Mouse (Mus musculus) heart, adult 2 months (tissue): ENCODE results near the gene Tmem220. TPM values are rescaled to one million over a fixed set of nuclear protein-coding genes. Genes with fewer than 3 reads are reported as not detected.

ENCODE experiments used
- DNase-seq, 2 experiments: peaks; one replicate each; pipeline ENCODE4 v3.0.0; 2021
- H3K27ac ChIP-seq: fragments of 200-600 bp; 2 replicates; pipeline ENCODE4 v1.8.1; 2022
- H3K27me3 ChIP-seq: fragments of 200-500 bp; 2 replicates; pipeline ENCODE4 v1.6.1; 2012; ENCODE audit warnings: mild to moderate bottlenecking, low read length, inconsistent platforms, mixed read lengths; ENCODE audit not compliant: control insufficient read depth, insufficient read depth
- H3K36me3 ChIP-seq: fragments of 200-500 bp; 2 replicates; pipeline ENCODE4 v1.6.1; 2012; ENCODE audit warnings: low read length, inconsistent platforms; ENCODE audit not compliant: control insufficient read depth, insufficient read depth
- H3K4me1 ChIP-seq: fragments of 200-500 bp; 2 replicates; pipeline ENCODE4 v1.6.1; 2011; ENCODE audit warnings: low read length; ENCODE audit not compliant: control insufficient read depth, insufficient read depth
- H3K4me3 ChIP-seq: fragments of 200-600 bp; 2 replicates; pipeline ENCODE4 v1.8.1; 2022
- H3K79me2 ChIP-seq: fragments of 200-500 bp; replicated peaks from 2 replicates; pipeline ENCODE4 v1.6.1; 2012; ENCODE audit warnings: mild to moderate bottlenecking, inconsistent platforms, low read length, moderate library complexity, mixed read lengths; ENCODE audit not compliant: control insufficient read depth, insufficient read depth
- H3K9ac ChIP-seq: fragments of 200-500 bp; 2 replicates; pipeline ENCODE4 v1.6.1; 2012; ENCODE audit warnings: low read depth, mild to moderate bottlenecking, control low read depth, inconsistent platforms, low read length, mixed read lengths
- CTCF ChIP-seq: fragments of 200-600 bp; IDR thresholded peaks from 2 replicates; pipeline ENCODE4 v1.8.1; 2022; ENCODE audit warnings: antibody characterized with exemption, mild to moderate bottlenecking, moderate library complexity
- EP300 ChIP-seq: fragments of 200-500 bp; IDR thresholded peaks from 2 replicates; pipeline ENCODE4 v1.6.1; 2011; ENCODE audit warnings: low read depth, low read length, control low read depth; ENCODE audit not compliant: insufficient read depth
- POLR2A ChIP-seq: fragments of 200-500 bp; IDR thresholded peaks from 2 replicates; pipeline ENCODE4 v1.6.1; 2011; ENCODE audit warnings: mild to moderate bottlenecking, low read depth, low read length, control low read depth; ENCODE audit not compliant: insufficient read depth
- WGBS: fragments of 180-500 bp; shearing (Covaris S2); methylation state at CpG from one replicate; pipeline ENCODE4 v1.1.7; 2018; 5-methylcytosine and 5-hydroxymethylcytosine counted together
- intact Hi-C: fragments of 180-260 bp; cut with DNase I; formaldehyde crosslinking; loops from one replicate; pipeline ENCODE4 v1.15.1; 2025
- long read RNA-seq: library from polyadenylated mRNA; stranded (forward); transcript quantifications from one replicate; pipeline ENCODE4 v2.0.0, GENCODE M21; 2021
- polyA plus RNA-seq: library from polyadenylated mRNA; depleted of rRNA; stranded (reverse); fragments of >200 nt; gene quantifications from 2 replicates; pipeline ENCODE4 v1.2.3, GENCODE M21; 2012; rRNA removed
- total RNA-seq, 2 experiments: library from RNA; stranded (reverse); gene quantifications; 2 replicates each; pipeline ENCODE4 v1.2.3; 2021

Tmem220 gene
- total RNA-seq (1 to 10 TPM; 1.9 to 2.0 TPM), polyA plus RNA-seq (2.1 and 3.8 TPM in 2 replicates)
- long read RNA-seq, partial matches to known transcripts = 0 of 5 reads
- long read RNA-seq, other reads (novel, unspliced or antisense) = 1 of 5 reads

DNA sequence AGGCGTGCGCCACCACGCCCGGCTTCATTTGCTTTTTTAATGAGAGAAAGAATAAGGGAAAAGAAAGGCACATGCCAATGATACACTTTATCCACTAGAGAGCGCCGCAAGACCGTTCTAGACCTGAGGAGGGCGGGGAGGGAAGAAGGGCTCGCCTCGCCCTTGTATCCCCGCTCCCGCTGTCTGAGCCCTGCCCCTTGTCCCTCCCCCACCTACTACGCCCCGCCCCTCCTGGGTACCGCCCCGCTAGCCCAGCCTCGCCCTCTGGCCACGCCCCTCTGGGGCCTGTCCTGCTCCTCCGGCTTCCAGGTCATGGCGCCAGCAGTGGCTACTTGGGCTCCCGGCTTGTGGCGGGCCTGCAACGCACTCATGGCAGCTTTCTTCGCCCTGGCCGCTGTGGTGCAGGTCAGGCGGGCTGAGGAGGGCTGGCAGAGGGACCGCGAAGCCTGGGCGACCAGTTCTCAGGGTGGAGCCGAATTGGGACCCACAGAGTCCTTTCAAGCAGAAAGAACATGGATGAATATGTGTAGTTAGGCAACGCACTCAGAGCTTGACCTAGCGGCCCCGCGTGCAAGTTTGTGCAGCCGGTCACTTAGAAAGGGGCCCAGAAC is at the start of gene Tmem220:
Tmem220 (plus strand) TSS at position 288 of the 611 bp plus-strand sequence.
- WGBS = 3% methylated on average over 32 of the region's 35 CpGs
- H3K79me2 ChIP-seq = no peaks in the 10 kb centered on the region
- TF ChIP-seq CTCF (peak; percentile 93), POLR2A (peak; percentile 79), EP300 (peak; percentile 86; the same call in 1 of the 2 replicates)
- H3K27ac ChIP-seq = peak within 1 kb of the TSS; percentile 86
- intact Hi-C loops = loop anchor here (1.0 to 5.0 kb wide), 4 partner anchors 27 to 77 kb away; partner anchors contain the start of genes Adprm and Sco1
- H3K9ac ChIP-seq = peak within 1 kb of the TSS; percentile 94
- peak; percentile 94 for DNase-seq
- H3K4me3 ChIP-seq = peak within 1 kb of the TSS; percentile 76
- no peaks in the 10 kb centered on the region for H3K27me3 ChIP-seq
- H3K36me3 ChIP-seq = no peaks in the 10 kb centered on the region
- H3K4me1 ChIP-seq = peaks cover 2% of the 10 kb centered on the region

DNA sequence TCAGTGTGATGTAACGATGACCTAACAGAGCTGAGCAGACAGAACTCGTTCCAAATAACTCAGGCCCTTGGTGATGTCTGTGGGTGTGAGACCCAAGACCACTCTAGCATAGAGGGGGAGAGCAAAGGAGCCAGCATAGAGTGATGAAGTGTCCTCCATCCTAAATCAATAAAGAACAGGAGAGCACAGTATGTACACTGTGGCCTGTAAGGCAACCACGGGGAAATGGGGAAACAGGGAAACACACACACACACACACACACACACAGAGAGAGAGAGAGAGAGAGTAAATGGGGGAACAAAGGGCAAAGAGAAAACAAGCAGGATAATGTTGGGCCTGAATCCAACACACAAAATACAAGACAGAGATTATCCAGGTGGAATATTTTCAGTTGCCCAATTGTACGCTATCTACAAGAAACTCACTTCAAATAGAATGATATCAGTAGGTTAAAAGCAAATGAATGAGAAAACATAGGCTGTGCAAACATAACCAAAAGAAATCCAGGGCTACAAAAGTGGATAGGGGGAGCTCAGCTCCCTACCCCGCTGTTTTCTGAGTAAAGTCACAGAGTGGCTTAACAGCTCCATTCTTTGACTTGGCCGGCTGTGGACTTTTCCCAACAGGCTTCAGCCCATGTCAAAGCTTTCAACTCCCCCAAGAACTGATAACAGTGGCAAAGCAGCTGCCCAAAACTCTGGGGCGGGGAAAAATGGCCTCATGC is 49.2 kb upstream of the Tmem220 start:
- no peaks in the 10 kb centered on the region for H3K79me2 ChIP-seq
- H3K27ac ChIP-seq = no peak overlapping the region
- WGBS = 82% methylated on average over 7 of the region's 7 CpGs
- no peaks in the 10 kb centered on the region for H3K4me1 ChIP-seq
- H3K9ac ChIP-seq = no peak overlapping the region
- no peak overlapping the region for H3K4me3 ChIP-seq
- TF ChIP-seq POLR2A = no peak
- no peak for TF ChIP-seq EP300
- no peak for TF ChIP-seq CTCF
- intact Hi-C loops = no loop called here
- DNase-seq = no peak
- H3K36me3 ChIP-seq = no peaks in the 10 kb centered on the region
- H3K27me3 ChIP-seq = no peaks in the 10 kb centered on the region

DNA sequence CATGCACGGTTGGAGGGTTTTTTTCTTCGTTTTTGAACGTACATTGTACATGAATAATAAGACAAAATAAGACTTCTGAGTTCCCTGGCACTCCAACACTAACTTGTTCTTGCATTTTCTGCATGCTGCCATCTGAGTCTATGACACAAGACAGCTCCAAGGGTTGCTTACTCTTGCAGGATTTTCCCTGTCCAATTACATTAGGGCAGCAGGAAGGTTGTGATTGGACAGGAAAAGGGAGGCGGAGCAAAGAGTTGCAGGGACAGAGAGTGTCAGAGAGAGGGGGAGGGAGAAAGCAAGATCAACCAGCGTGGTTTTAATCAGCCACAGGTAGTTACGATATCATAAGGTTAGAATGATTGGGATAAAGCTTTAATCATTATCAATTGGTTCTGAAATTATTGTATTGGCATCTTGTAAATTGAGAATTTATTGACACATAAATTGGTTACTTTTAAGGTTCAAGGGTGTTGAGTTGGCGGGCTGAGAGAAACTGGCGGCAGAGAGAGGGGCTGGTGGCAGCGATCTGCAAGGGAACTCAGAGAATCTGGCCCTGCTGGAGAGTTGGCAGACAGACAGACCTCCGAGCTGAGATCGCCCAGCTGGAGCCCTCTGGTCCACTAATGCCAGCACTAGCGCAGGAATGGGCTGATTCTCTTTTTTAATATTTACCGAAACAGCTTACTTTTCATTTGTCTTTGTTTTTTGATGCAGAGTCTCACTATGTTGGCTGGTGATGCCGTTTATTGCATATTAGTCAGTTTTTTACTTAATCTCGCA is 43.4 kb upstream of the Tmem220 start:
- Histone ChIP-seq H3K36me3 (no peaks in the 10 kb centered on the region), H3K4me3 (no peak overlapping the region), H3K4me1 (peaks cover 3% of the 10 kb centered on the region), H3K27ac (no peak overlapping the region), H3K79me2 (no peaks in the 10 kb centered on the region), H3K27me3 (no peaks in the 10 kb centered on the region), H3K9ac (no peak overlapping the region)
- WGBS = 65% methylated on average over 15 of the region's 15 CpGs
- TF ChIP-seq CTCF = 0 out of 2 replicates have a peak, but pooled peaks have one; percentile 3
- TF ChIP-seq EP300 = no peak
- intact Hi-C loops = no loop called here
- no peak for DNase-seq

DNA sequence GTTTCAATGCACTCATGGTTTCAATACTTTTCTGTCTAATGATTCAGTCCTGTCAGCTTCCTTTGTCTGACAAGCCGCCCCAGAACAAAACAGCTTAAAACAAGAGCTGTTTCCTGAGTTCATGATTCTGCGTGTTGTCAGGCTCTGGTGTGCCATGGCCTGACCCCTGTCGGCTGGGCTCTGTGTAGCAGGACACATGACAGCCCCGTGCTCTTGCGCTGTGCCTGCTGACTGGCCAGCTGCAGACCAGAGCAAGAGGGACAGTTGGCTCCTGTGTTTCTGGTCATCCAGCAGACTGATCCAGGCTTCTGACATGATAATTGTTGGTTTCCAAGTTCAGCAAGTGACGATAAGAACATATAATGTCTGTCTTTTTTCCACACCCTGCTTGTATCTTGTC is 42.2 kb upstream of the Tmem220 start:
- 14% methylated on average over 6 of the region's 6 CpGs for WGBS
- Histone ChIP-seq H3K4me3 (no peak overlapping the region), H3K79me2 (no peaks in the 10 kb centered on the region), H3K36me3 (no peaks in the 10 kb centered on the region), H3K4me1 (peaks cover 3% of the 10 kb centered on the region), H3K27me3 (no peaks in the 10 kb centered on the region), H3K9ac (no peak overlapping the region), H3K27ac (no peak overlapping the region)
- peak; percentile 78 for TF ChIP-seq CTCF
- TF ChIP-seq POLR2A = no peak
- TF ChIP-seq EP300 = 0 out of 2 replicates have a peak, but pooled peaks have one; percentile 36
- intact Hi-C loops = no loop called here
- peak; percentile 51 to 61 for DNase-seq

DNA sequence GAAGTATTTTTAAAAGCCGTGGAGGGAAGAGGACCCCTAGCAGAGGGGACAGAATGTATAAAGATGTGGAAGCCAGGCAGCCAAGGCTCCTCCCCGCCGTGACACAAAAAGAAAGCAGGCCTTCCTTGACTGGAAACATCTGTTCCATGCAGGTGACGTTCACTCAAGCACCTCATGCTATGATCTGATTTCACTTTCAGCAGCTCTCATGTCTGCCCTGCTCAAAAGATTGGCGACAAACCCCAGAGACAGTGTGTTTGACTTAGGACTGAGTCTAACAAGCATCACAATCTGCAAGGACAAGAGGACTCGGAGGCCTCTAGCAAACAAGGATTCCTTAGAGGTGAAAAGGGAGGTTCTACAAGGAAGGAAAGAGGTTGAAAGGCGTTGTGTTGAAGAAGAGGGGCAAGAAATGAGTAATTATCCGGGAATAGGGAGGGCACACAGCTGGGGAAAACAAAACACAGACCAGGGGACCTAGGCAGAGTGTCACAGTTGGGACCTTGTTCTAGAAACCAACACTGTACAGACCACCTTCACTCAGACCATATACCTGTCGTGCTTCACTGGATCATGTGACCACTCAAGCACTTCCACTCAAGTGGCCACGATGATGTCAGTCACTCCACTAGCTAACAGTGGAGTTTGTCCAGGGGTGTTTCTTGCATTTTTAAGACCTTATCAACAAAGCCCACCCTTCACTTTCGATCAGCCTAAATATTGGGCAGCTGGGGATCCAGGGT is 41.4 kb upstream of the Tmem220 start:
- WGBS = 74% methylated on average over 11 of the region's 11 CpGs
- Histone ChIP-seq H3K4me3 (no peak overlapping the region), H3K27me3 (no peaks in the 10 kb centered on the region), H3K9ac (no peak overlapping the region), H3K79me2 (no peaks in the 10 kb centered on the region), H3K27ac (no peak overlapping the region), H3K4me1 (peaks cover 3% of the 10 kb centered on the region), H3K36me3 (no peaks in the 10 kb centered on the region)
- intact Hi-C loops = loop anchor here (2.0 kb wide), 2 partner anchors 37 to 69 kb away; no protein-coding TSS in a partner anchor
- TF ChIP-seq CTCF = no peak
- no peak for TF ChIP-seq EP300
- no peak for TF ChIP-seq POLR2A
- no peak for DNase-seq
